1 mouse cellular context compared by ENCODE assay signal in the genomic region with DNA sequence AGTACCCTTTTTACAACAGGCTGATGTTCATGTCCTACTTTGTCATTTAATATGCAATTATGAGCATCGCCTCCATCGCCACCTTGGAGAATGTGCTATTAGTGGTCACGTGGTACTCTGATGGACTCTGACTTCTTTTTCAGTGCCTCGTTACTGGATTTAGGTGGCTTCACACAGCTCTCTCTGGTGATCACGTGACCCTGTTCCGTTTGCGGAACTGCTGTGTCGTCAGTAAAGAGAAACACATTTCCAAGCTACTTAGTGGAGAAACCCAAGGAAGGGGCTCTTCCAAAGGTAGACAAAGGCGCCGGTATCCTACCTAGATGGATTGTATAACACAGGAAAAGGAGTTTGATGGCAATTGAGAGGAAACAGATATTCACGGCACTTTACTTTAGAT.
TF ChIP-seq lines count a peak whose summit lies in the region.

No protein-coding gene starts in this region.

TF ChIP-seq in CH12.LX, 34 proteins besides CTCF, POLR2A, EP300 and RAD21 (continued from another document):
- peak; percentile 86 for TF ChIP-seq BHLHE40 (IDR thresholded peaks at IDR 0.05; ENCODE audit: low read depth, low read length)
- TF ChIP-seq SIN3A (IDR thresholded peaks at IDR 0.05; ENCODE audit: low read length), result no peak
- TF ChIP-seq GABPA (IDR thresholded peaks at IDR 0.05; ENCODE audit: insufficient replicate concordance, low read depth, low read length), result no peak
- peak; percentile 93 for TF ChIP-seq USF2 (conservative IDR thresholded peaks at IDR 0.05; ENCODE audit: low read depth, low read length)
- no peak for TF ChIP-seq ETS1 (conservative IDR thresholded peaks at IDR 0.05; ENCODE audit: low read depth, low read length)
- no peak for TF ChIP-seq IRF4 (IDR thresholded peaks at IDR 0.05; ENCODE audit: low read depth, low read length)
- peak; percentile 84 for TF ChIP-seq MAX (IDR thresholded peaks at IDR 0.05; ENCODE audit: low read length)
- TF ChIP-seq JUND (conservative IDR thresholded peaks at IDR 0.05; ENCODE audit: low read depth, low read length), result no peak
